In the genomic region with DNA sequence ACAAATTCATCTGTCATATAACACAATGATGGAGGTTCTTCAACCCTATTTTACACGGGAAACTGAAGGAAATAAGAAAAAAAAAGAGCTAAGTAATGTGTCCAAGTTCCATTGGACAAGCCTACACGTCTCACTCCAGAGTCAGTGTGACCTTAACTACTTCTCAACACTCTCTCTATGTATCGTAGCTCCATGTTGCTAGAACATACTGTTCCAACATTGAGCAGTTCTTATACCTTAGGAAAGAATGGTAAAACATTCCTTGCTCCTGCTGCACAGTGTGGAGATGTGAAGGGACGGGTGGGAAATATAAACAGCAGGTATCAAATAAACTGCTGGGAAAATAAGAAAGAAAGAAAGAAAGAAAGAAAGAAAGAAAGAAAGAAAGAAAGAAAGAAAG, we compare ENCODE assay signal across 16 mouse cellular contexts.
"Had no signal": no experiment of that assay in that cellular context is flagged by ENCODE, and none has a peak within 500 bp of the region (broad histone marks: within the 10 kb centered on the region; RNA-seq: fewer than 3 reads in every experiment).

No protein-coding gene starts in this region.

- H3K36me3 ChIP-seq: neural tube, embryonic 13.5 days; neural tube, embryonic 15.5 days; stomach, embryonic 15.5 days had no signal

- H3K27me3 ChIP-seq: neural tube, embryonic 15.5 days; stomach, embryonic 15.5 days had no signal

- H3K4me2 ChIP-seq: neural tube, embryonic 13.5 days; neural tube, embryonic 15.5 days; stomach, embryonic 15.5 days had no signal

- H3K4me3 ChIP-seq: neural tube, embryonic 13.5 days; neural tube, embryonic 15.5 days; stomach, embryonic 15.5 days had no signal

- DNase-seq: retina, postnatal 1 day; right cerebral cortex, adult 18-20 months; right cerebral cortex, postnatal 14 days; right cerebral cortex, postnatal 25 days; right cerebral cortex, postnatal 4 days; spleen, adult 18-20 months; thymus, adult 18-20 months; thymus, adult 2 months; thymus, postnatal 14 days; thymus, postnatal 25 days; thymus, postnatal 36 days; thymus, postnatal 4 days had no signal

- H3K9ac ChIP-seq: neural tube, embryonic 13.5 days; neural tube, embryonic 15.5 days; stomach, embryonic 15.5 days had no signal

- H3K9me3 ChIP-seq: neural tube, embryonic 13.5 days; neural tube, embryonic 15.5 days; stomach, embryonic 15.5 days had no signal

- H3K27ac ChIP-seq: neural tube, embryonic 13.5 days; neural tube, embryonic 15.5 days; stomach, embryonic 15.5 days; stomach, postnatal 0 days had no signal
